Comparison of ENCODE assay signal across 12 mouse cellular contexts in the genomic region with DNA sequence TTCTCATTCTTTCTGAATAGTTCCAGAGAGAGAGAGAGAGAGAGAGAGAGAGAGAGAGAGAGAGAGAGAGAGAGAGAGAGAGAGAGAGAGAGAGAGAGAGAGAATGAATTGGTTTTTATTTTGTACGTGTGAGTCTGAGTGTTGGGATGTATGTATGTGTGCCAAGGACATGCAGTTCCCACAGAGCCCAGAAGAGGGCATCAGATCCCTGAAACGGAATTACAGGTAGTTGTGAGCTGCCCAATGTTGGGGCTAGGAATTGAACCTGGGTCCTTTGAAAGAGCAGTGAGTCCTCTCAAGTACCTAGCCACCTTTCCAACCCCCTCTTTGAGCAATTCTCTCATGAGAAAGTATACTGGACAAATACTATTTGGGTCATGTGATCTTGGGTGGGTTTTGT.
A peak's percentile ranks its signal among the peaks of the same experiment; 100 is the strongest.
DNase-seq lines count a peak whose midpoint lies in the region; ATAC-seq and TF ChIP-seq lines count a peak whose summit lies in the region.
"Had no signal": no experiment of that assay in that cellular context is flagged by ENCODE, and none has a peak within 500 bp of the region (broad histone marks: within the 10 kb centered on the region; RNA-seq: fewer than 3 reads in every experiment).

No protein-coding gene starts in this region.

- H3K9me3 ChIP-seq in liver, embryonic 14.5 days (ENCODE audit: control insufficient read depth, low read length) = no peaks in the 10 kb centered on the region
- no peaks in the 10 kb centered on the region for H3K9me3 ChIP-seq in liver, embryonic 11.5 days (ENCODE audit: control insufficient read depth, low read length)
- no peaks in the 10 kb centered on the region for H3K9me3 ChIP-seq in ES-E14 (ENCODE audit: control insufficient read depth, insufficient read depth, low read depth, low read length)

- no peak overlapping the region for H3K27ac ChIP-seq in gastrocnemius, adult 2 months
- H3K27ac ChIP-seq in liver, embryonic 14.5 days = no peak overlapping the region
- no peak overlapping the region for H3K27ac ChIP-seq in liver, embryonic 11.5 days (ENCODE audit: low read depth, low read length)
- H3K27ac ChIP-seq in ES-E14 (ENCODE audit: insufficient read depth, low read depth, low read length, poor library complexity, severe bottlenecking) = no peak overlapping the region
- H3K27ac ChIP-seq: liver, embryonic 15.5 days had no signal

- TF ChIP-seq CTCF in gastrocnemius, adult 2 months (IDR thresholded peaks at IDR 0.05) = peak; percentile 42
- TF ChIP-seq CTCF in liver, embryonic 14.5 days (IDR thresholded peaks at IDR 0.05; ENCODE audit: low read depth) = peak; percentile 31; the same call in 1 of the 2 replicates

- WGBS in liver, embryonic 14.5 days (ENCODE audit: insufficient replicate concordance) = 31% methylated on average over 2 of the region's 2 CpGs
- WGBS in liver, embryonic 11.5 days = 42% methylated on average over 2 of the region's 2 CpGs

- no peaks in the 10 kb centered on the region for H3K36me3 ChIP-seq in liver, embryonic 14.5 days (replicated peaks; ENCODE audit: control insufficient read depth, insufficient read depth, low read depth)
- no peaks in the 10 kb centered on the region for H3K36me3 ChIP-seq in liver, embryonic 11.5 days (ENCODE audit: control insufficient read depth, insufficient read depth, low read length)
- H3K36me3 ChIP-seq in ES-E14 (ENCODE audit: control insufficient read depth, insufficient read depth, low read length, poor library complexity, severe bottlenecking) = no peaks in the 10 kb centered on the region
- H3K36me3 ChIP-seq: liver, embryonic 15.5 days had no signal

- no peak for DNase-seq in gastrocnemius, adult 2 months
- no peak for DNase-seq in gastrocnemius, adult 8-10 months (ENCODE audit: low spot score in 2 of 2)
- DNase-seq in liver, embryonic 14.5 days (ENCODE audit: low read depth in 3 of 3, low spot score in 3 of 3) = no peak
- DNase-seq in liver, embryonic 11.5 days (ENCODE audit: low spot score) = no peak
- peak; percentile 49 for DNase-seq in ES-E14 (ENCODE audit: low read depth, low spot score)
- DNase-seq in cerebellum, postnatal 36 days = peak; percentile 53 to 61

- no peak for ATAC-seq in liver, embryonic 14.5 days (ENCODE audit: insufficient read depth)
- ATAC-seq in liver, embryonic 11.5 days (replicated peaks; ENCODE audit: low FRiP score) = no peak
- no peak for ATAC-seq in inflammation-experienced regulatory T-cells, adult 6 months
- no peak for ATAC-seq in frontal cortex, adult (ENCODE audit: low TSS enrichment)
- ATAC-seq: CD4-positive, CD25-positive, alpha-beta regulatory T cell, adult 4 months; forebrain, embryonic 14.5 days had no signal

- H3K9ac ChIP-seq in liver, embryonic 14.5 days (replicated peaks) = no peak overlapping the region
- no peak overlapping the region for H3K9ac ChIP-seq in liver, embryonic 11.5 days (ENCODE audit: low read depth, low read length)
- H3K9ac ChIP-seq in ES-E14 (ENCODE audit: insufficient read depth, low read depth, low read length, poor library complexity, severe bottlenecking) = no peak overlapping the region
- H3K9ac ChIP-seq: liver, embryonic 15.5 days had no signal

- no peaks in the 10 kb centered on the region for H3K4me1 ChIP-seq in liver, embryonic 14.5 days (replicated peaks; ENCODE audit: control insufficient read depth in 2 of 2, insufficient read depth in 2 of 2, low read length in 1 of 2)
- H3K4me1 ChIP-seq in liver, embryonic 11.5 days (replicated peaks; ENCODE audit: control insufficient read depth, insufficient read depth, low read length) = no peaks in the 10 kb centered on the region
- H3K4me1 ChIP-seq in ES-E14 (ENCODE audit: control insufficient read depth in 2 of 2, insufficient read depth in 2 of 2, low read length in 2 of 2, poor library complexity in 1 of 2) = no peaks in the 10 kb centered on the region
- H3K4me1 ChIP-seq: liver, embryonic 15.5 days had no signal

- intact Hi-C loops in gastrocnemius, adult 2 months (cut with DNase I) = no loop called here

- no peaks in the 10 kb centered on the region for H3K27me3 ChIP-seq in liver, embryonic 14.5 days (ENCODE audit: control insufficient read depth, insufficient read depth, low read length)
- H3K27me3 ChIP-seq in liver, embryonic 11.5 days (replicated peaks; ENCODE audit: control insufficient read depth, insufficient read depth, low read length) = no peaks in the 10 kb centered on the region
- H3K27me3 ChIP-seq: liver, embryonic 15.5 days had no signal

- in situ Hi-C loops in ES-E14 (cut with MboI; ENCODE audit: low sequenced_read_pairs in 2 of 2, unreplicated experiment in 2 of 2) = no loop called here

- no peak overlapping the region for H3K4me3 ChIP-seq in gastrocnemius, adult 2 months
- H3K4me3 ChIP-seq in liver, embryonic 14.5 days (ENCODE audit: insufficient read depth in 1 of 2, low read depth in 2 of 2, low read length in 2 of 2) = no peak overlapping the region
- H3K4me3 ChIP-seq in liver, embryonic 11.5 days (ENCODE audit: low read depth, low read length) = no peak overlapping the region
- H3K4me3 ChIP-seq in ES-E14 (ENCODE audit: insufficient read depth in 1 of 2, low read depth in 1 of 2, low read length in 2 of 2, poor library complexity in 1 of 2, severe bottlenecking in 1 of 2) = no peak overlapping the region
- H3K4me3 ChIP-seq: liver, embryonic 15.5 days had no signal

- TF ChIP-seq EP300 in liver, embryonic 14.5 days (IDR thresholded peaks at IDR 0.05; ENCODE audit: low read depth) = no peak

- no peak overlapping the region for H3K4me2 ChIP-seq in liver, embryonic 14.5 days (ENCODE audit: low read depth)
- no peak overlapping the region for H3K4me2 ChIP-seq in liver, embryonic 11.5 days
- H3K4me2 ChIP-seq: heart, embryonic 11.5 days; liver, embryonic 15.5 days had no signal

TF ChIP-seq in ES-E14, 5 proteins besides CTCF, POLR2A, EP300 and RAD21:
- TF ChIP-seq CHD2 (IDR thresholded peaks at IDR 0.05; ENCODE audit: low read depth, low read length) (no peak), ZNF384 (IDR thresholded peaks at IDR 0.05; ENCODE audit: low read depth, low read length) (peak; percentile 17; the same call in 1 of the 2 replicates)

Comparison
In these comparisons a context has a peak if more than half of its experiments do, and no peak if none do; other contexts are left out.
1. DNase-seq: peak in ES-E14 (single experiment) and cerebellum, postnatal 36 days (2 of 2); none in gastrocnemius, adult 2 months (single experiment), gastrocnemius, adult 8-10 months (0 of 2), liver, embryonic 14.5 days (0 of 3) and liver, embryonic 11.5 days (single experiment).